Mouse (Mus musculus): ENCODE data around the gene Naxd. TPM values are rescaled to one million over a fixed set of nuclear protein-coding genes. Genes with fewer than 3 reads are reported as not detected.
"Not testable (repeated sequence)": the region's sequence is repeated elsewhere in the genome, so short reads cannot be mapped to it uniquely, and the experiment has no call there.

Gene Naxd
- total RNA-seq, 2 experiments from 2014 or later = 65.7 to 70.6 TPM

- no peak for ATAC-seq (replicated peaks; ENCODE audit: poor library complexity)
Observed at GRCm38 (mm10) chr8:11470694-11471093, 26.6 kb upstream of the Naxd start.

DNA sequence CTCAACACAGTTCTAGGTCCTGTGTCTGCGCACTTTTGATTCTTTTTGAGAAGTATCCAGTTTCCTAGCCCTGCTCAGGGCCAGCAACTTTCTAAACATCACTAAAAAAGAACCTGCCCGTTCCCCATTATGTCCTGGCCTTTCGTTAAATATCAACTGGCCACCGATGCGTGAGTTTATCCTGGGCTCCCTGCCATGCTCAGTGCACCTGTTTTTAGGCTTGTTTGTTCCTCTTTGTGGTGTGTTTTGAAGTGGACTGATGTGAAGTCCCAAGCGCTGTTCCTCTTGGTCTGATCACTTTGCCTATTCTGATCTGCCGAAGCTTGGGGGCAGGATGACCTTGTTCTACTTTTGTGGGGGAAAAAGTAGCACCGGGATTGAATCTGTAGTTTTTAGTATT, 26.0 kb upstream of the Naxd start:
- ATAC-seq (replicated peaks; ENCODE audit: poor library complexity) = no peak

- no peak for ATAC-seq (replicated peaks; ENCODE audit: poor library complexity)
Observed at GRCm38 (mm10) chr8:11473072-11473471, 24.2 kb upstream of the Naxd start.

DNA sequence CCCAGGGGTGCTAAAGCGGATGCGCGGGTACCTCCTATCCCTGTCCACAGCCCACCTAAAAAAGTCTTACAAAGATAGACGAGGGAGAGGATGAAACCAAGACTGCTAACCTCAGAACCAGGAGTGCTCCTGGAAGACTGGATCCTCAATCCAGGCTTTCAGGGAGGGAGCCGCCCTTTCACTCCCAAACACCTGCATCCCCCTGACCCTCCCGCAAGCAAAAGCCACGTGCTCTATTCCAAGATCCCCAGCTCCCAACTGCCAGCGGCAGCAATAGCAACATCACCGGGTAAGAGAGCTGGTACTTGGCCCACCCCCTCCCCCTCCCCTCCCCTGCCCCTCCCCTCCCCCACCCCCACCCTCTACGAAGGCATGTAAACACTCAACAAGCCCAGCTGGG, 21.9 kb upstream of the Naxd start:
- ATAC-seq (replicated peaks; ENCODE audit: poor library complexity) = no peak

DNA sequence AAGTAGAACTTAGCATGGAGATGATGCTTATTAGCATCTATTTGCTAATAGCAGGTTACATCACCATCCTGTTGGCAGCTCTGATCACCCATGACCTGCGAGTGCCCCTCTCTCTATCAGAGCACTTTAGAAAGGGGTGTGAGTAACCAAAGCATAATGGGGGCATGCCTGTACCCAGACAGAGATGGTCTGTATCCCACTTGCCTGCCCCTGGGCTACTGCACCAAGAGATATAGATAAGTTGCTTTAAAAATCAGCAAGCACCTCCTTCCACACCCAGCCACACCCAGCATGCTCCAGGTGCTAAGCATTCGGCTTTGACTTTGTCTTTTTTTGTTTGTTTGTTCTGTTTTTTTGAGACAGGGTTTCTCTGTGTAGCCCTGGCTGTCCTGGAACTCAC, 21.4 kb upstream of the Naxd start:
- no peak for ATAC-seq (replicated peaks; ENCODE audit: poor library complexity)

GRCm38 (mm10) chr8:11476338-11477177, 20.7 kb upstream of the Naxd start:
- peak; percentile 70 for ATAC-seq (replicated peaks; ENCODE audit: poor library complexity)

- no peak for ATAC-seq (replicated peaks; ENCODE audit: poor library complexity)
Observed at GRCm38 (mm10) chr8:11477178-11477553, 20.1 kb upstream of the Naxd start.

GRCm38 (mm10) chr8:11477811-11478761, 19.2 kb upstream of the Naxd start, which contains the start of gene Rab20:
Gene Rab20, minus strand, starts transcription at chr8:11478710.
- ATAC-seq (replicated peaks; ENCODE audit: poor library complexity) = peak; percentile 63

DNA sequence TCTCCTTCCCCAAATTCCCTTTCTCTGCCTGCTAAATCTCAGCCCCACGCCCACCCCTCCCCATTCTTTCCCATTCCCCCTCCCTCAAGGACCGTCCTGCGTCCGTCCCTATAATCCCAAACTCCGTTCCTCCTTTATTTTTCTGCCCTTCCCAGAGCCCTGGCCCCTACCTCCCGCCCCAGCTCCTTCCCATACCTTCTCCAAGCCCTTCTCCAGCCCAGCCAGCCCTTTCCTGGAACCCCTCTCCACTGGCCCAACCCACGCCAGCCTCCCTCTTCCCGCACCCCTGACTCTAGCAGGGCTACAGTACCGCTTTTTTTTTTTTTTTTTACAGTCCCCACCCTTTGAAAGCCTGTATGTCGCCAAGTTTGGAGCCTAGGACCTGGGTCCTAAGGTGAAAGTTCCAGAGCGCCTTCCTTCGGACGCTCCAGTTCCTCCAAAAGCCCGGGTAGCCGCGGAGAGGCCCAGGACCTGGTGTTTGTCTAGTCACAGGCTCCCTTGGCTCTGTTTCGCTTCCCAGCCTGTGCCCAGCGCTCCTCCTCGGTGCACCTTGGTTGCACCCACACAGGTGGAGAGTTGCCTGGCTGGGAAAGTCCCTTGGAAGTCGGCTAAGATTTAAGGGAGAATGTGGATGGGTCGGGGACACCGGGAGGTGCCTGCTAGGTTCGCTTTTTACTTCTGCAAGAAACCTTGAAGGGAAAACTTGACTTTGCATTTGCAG, 18.3 kb upstream of the Naxd start:
- no peak for ATAC-seq (replicated peaks; ENCODE audit: poor library complexity)

DNA sequence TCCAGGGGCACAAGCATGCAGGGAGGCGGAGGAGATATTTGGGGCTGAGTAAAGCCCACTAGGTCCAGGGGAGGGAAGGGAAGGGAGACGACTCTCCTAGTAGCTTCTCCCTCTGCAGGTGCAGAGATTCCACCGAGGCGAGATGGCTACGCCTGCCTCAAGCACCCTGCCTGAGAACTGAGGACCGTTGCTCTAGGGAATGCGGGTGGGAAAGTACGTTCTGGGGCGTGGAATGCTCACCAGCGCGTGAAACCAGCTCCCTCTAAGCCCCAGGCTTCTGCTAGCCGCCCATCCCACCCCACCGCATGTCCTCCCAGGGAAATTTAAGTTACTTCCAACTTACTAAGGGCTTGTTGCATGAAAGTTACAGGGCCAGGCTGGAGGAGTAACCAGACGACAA, 17.7 kb upstream of the Naxd start:
- no peak for ATAC-seq (replicated peaks; ENCODE audit: poor library complexity)

GRCm38 (mm10) chr8:11481876-11482275, 15.4 kb upstream of the Naxd start:
- ATAC-seq (replicated peaks; ENCODE audit: poor library complexity) = no peak

GRCm38 (mm10) chr8:11482537-11482936, 14.8 kb upstream of the Naxd start:
- no peak for ATAC-seq (replicated peaks; ENCODE audit: poor library complexity)

- ATAC-seq (replicated peaks; ENCODE audit: poor library complexity) = peak; percentile 90
Observed at GRCm38 (mm10) chr8:11486142-11486541, 11.2 kb upstream of the Naxd start.

DNA sequence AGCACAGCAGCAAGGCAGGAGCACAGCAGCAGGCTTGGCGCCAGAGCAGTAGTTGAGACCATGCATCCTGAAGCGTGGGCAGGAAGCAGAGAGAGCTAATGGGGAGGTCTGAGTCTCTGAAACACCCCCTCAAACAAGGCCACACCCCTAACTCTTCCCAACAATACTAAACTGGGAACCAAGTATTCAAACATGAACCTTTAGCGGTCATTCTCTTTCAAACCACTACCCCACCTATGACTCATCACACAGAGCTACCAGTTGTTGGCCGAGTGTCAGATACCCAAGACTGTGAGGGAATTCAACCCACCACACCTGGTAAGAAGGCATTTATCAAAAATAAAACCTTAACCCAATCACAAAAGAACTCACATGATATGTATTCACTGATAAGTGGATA, 10.1 kb upstream of the Naxd start:
- ATAC-seq (replicated peaks; ENCODE audit: poor library complexity) = no peak

DNA sequence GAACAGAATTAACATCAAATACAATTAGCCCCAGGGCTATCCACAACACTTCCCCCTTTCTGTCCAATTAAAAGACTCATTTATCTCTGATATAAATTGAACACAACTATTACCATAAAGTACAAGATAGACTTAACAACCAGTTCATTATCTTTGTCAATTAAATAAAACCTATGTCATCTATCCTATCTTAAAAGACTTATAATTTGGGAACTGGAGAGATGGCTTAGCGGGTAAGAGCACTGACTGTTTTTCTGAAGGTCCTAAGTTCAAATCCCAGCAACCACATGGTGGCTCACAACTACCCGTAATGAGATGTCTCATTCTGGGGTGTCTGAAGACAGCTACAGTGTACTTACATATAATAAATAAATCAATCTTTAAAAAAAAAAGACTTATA, 5.0 kb upstream of the Naxd start:
- not testable (repeated sequence) for ATAC-seq (replicated peaks; ENCODE audit: poor library complexity)

GRCm38 (mm10) chr8:11498281-11498680, 975 bp downstream of the Naxd start:
- ATAC-seq (replicated peaks; ENCODE audit: poor library complexity) = no peak

DNA sequence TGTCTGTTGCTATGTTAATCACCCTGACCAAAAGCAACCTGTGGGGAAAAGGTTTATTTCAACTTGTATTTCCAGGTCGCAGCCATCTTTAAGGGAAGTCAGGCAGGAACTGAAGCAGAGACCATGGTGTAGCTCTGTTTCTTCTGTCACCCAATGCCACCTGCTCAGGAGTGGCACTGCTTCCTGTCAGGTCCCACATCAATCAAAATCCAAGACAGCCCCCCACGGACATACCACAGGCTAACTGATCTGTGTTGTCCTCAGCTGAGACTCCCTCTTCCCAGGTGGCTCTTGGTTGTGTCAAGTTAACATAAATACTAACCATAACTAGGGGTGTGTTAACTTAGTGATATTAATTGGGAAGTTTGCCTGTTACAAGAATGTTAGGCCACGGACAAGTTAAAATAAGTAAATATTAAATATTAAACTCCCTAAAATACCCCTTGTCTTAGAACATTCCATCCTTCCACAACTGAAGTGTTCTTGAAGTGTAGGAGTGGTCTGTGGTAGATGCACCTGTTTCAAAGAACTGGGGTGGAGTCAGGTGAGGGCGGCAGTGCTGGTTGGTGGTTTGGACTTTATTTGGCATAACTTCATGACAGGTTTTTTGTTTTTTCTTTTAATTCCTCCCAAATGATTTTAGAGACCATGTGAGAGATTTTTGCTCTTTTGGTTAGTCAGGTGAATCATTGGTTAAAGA, 1.6 kb downstream of the Naxd start:
- ATAC-seq (replicated peaks; ENCODE audit: poor library complexity) = no peak

DNA sequence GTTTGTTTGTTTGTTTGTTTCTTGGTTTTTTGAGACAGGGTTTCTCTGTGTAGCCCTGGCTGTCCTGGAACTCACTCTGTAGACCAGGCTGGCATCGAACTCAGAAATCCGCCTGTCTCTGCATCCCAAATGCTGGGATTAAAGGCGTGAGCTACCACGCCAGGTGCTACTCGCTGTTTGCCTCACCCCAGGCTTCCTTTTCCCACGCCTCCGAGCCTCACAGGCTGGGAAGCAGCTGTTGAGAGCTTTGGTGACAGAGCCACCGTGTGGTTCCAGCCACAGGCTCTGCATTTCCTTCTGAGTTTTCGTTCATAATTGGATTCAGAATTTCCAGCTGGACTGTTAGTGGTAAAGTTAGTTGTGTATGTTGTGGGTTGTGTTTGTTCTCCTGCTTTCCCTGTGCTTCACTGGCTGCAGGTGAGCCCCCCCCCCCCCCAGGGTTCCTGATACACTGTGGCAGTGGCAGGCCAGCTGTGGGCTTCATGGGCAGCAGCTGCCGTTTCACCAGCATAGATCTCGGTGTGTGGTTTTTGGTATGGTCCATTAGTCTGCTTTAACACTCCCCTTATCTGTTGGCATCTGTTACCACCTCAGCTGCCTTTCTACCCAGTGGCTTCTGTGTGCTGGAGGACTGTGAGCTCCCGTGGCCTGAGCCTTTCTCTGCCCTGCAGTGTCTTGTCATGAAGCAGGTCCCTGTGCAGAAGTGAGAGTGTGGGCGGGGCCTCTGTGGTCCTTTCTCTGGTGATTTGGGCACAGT, 6.3 kb downstream of the Naxd start:
- ATAC-seq (replicated peaks; ENCODE audit: poor library complexity) = peak; percentile 24

GRCm38 (mm10) chr8:11506074-11506473, 8.8 kb downstream of the Naxd start:
- no peak for ATAC-seq (replicated peaks; ENCODE audit: poor library complexity)

DNA sequence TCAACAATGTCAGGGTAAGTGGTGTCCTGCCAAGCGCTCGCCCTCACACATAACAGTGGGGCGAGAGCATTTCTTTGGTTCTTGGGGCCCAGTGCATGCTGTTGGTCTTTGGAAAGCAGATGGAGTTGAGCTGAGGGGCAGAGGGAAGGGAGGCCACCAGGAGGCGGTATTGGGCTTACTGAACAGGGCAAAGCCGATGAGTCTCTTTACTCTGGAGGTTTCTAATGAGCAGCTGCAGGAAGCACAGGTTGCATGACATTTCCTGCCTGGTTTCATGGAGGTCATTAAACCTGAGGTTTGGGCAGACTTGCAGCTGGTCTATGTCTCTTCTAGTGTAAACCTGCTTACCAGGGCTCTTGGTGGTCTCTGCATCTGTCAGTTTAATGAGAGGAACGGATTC, 9.5 kb downstream of the Naxd start:
- peak; percentile 84 for ATAC-seq (replicated peaks; ENCODE audit: poor library complexity)

Measured in megakaryocyte progenitor cell, adult 5-6 weeks (primary cell).